Mouse (Mus musculus) 3134 (cell line): ENCODE measurements around the gene Abcb1b.
"Not testable (repeated sequence)": the region's sequence is repeated elsewhere in the genome, so short reads cannot be mapped to it uniquely, and the experiment has no call there.

Experiments
- DNase-seq: peaks from one replicate; pipeline ENCODE4 v3.0.0-alpha.2; 2011; ENCODE audit warnings: low spot score; ENCODE audit not compliant: insufficient read length; ENCODE audit errors: extremely low read depth

Gene Abcb1b

DNA sequence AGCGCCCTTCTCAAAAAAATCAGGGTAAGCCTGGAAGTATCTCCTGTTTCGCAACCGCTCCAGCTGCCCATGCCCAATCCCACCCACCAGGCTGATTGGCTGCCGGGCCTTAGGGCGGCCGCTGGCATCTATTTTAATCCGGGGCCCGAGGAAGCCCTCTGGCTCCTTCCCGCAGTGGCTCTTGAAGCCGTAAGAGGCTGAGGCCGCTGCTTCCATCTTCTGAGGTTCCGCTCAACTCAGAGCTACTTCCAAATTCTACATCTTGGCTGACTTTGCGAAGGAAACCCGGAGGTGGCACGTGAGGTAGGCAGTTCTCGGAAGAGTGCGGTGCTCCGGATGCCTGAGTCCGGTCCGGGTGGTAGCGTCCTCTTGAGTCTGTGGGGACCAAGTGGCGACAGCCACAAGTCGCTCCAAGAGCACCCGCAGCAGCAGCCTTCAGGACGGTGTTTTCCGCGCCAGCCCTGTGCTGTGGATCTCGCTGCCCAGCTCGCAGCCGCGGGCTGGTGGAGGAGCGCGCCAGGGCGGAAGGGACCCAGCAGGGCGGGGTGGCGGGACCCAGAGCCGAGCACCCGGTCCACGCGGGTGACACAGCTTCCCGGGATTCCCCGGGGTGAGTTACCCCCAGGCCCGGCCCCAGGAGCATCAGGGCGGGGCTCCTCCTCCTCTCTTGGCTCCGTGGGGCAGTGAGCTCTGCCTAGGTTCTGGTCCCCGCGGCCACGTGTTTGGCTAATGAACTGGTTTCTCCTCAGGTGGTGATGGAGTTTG, at the start of gene Abcb1b:
TSS of gene Abcb1b (plus strand) at position 161 of the 765 bp plus-strand sequence.
- peak; percentile 89 for DNase-seq

DNA sequence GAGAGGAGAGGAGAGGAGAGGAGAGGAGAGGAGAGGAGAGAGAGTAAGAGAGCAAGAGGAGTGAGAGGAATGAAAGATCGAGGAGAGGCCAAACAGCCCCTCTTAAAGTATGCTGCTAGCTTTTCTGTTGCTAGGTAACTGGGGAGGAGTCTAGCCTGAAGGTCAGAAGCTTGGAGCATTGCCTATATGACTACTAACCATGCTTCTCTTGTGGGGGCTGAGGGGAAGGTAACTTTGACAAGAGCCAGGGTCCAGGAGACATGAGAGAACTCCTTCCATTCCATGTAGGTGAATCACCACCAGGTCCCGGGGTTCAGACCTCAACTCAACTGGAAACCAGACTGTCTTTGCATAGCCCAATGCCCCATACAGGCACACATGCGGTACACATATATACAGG, 25.1 kb upstream of the Abcb1b start:
- no peak for DNase-seq

DNA sequence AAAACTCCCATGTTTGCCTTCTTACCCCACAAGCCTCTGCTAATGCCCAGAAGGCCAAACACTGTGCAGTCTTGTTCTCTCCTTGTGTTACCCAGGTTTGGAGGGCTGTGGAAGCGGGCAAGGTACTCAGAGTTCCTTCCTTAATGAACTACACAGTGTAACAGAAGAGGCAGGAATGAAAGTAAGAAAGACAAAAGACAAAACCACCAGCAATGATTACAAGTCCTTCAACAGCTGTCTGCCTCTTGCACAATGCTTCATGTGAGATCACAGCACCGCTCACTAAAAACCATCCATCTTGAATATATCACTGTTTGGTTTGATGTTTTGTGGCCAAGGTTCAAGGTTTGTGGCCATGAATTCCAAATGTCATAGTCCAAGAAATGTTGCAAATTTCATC, 19.6 kb upstream of the Abcb1b start:
- DNase-seq, result no peak

DNA sequence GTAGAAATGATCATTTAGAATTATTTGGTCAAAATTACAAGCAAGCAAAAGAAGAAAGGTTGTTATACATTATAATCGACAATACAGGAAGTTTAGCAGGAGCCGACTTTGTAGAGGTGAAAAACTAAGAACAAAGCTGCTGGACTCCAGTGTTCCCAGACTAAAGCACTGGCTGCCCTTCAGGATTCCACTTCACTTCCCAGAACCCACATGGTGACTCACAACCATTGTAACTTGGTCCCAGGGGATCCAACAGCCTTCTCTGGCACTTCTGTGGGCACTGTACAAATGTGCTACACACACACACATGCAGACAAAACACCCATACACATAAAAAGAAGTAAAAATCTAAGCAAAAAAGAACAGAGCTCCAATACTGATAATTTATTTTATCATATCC, 19.2 kb upstream of the Abcb1b start:
- peak; percentile 39 for DNase-seq

DNA sequence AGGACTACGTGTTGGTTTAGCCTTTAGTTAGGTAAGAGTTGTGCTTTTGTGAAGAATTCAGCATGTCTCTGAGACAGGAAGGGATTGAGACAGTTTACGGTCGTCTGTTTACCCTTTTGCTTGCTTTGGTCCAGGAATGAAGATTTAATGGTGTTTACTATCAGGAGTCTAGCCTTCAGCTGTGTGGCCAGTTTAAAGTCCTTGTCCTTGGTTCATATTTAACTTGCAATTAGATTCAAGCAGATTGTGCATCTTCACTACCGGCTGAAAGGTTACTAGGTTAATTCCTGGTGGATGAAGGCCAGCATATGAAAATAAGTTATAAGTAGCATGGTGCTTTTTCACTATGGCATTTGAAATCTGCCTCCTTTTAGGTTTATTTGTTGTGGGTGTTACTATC, 5.7 kb upstream of the Abcb1b start:
- no peak for DNase-seq

DNA sequence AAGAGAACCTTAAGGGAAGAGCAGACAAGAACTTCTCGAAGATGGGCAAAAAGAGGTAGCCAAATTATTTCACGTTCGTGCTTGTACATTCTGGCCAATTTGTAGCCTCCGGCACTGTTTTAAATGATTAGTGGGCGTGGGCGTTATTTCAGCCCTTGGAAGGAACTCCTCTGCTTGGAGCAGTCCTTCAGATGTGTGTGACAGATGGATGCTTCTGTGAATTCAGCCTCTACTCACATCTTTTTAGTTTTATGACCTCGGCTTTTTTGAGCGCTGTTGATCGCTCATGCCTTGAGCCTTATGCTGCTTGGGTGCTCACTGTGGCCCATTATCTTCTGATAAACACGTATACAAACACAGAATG, 787 bp downstream of the Abcb1b start:
- no peak for DNase-seq

DNA sequence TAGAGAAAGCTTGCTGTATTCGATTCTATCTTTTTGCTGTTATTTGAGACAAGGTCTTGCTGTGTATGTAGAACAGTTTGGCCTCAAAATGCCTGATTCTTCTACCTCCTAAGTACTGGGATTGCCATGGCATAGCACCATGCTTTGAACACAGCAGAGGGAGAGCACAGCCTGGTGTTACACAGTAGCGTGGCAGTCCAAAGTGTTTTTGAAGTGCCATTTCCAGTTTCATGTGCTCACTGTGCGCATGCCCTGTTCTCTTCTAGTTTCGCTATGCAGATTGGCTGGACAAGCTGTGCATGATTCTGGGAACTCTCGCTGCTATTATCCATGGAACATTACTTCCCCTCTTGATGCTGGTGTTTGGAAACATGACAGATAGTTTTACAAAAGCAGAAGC, 7.8 kb downstream of the Abcb1b start:
- no peak for DNase-seq

DNA sequence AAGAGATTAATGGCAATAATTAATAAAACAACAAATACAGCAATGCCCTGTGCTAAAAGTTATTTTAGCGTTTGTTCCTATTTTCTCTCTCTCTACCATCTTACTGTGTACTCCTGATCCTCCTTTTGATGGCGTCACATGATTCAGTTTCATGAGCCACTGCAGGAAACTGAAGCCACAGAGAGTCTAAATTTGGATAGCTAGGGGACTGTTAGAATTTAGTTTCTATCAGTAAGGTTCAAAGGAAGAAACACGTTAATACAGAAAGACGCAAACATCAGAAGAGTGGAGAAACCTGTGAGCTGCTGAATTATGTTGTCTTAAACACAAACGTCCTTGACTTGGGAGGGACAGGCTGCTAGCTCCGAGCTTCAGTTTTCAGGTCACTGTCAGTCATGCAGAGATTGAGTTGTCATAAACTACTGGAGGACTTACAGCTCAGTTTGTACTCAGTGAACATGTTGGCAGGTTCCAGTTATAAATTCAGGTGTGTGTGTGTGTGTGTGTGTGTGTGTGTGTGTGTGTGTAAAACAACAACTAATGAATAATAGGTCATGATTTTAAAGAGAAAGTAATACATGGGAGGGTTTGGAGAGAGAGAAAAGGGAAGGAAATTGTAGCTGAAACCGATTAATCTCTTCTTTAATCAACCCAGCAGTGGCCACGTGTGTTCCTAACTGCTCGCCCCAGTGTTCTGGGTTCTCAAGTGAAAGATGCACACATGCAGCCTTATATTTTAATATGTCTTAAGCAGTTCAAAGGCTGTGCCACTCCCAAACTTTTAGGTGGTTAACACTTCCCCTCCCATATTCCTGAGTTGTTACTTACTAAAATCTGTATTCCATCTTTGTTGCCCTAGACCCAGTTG, 9.4 kb downstream of the Abcb1b start:
- DNase-seq, result no peak

DNA sequence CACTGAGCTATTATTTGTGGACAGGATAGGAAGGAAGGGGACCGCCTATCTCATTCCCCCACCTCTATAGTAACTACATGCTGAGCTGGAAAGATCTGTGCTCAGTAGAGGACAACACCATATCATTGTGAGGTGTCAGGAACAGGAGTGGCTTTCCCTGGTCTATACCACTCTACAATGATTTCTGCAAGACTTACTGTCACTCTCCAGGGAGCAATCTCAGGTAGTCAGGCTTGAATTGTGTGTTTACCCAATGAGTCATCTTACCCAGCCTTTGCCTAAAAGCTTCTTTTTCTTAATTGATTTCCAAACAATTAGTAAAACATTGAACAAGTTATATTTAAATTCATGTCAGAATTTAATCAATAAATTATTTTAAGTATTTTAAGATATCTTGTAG, 15.9 kb downstream of the Abcb1b start:
- DNase-seq, result no peak

DNA sequence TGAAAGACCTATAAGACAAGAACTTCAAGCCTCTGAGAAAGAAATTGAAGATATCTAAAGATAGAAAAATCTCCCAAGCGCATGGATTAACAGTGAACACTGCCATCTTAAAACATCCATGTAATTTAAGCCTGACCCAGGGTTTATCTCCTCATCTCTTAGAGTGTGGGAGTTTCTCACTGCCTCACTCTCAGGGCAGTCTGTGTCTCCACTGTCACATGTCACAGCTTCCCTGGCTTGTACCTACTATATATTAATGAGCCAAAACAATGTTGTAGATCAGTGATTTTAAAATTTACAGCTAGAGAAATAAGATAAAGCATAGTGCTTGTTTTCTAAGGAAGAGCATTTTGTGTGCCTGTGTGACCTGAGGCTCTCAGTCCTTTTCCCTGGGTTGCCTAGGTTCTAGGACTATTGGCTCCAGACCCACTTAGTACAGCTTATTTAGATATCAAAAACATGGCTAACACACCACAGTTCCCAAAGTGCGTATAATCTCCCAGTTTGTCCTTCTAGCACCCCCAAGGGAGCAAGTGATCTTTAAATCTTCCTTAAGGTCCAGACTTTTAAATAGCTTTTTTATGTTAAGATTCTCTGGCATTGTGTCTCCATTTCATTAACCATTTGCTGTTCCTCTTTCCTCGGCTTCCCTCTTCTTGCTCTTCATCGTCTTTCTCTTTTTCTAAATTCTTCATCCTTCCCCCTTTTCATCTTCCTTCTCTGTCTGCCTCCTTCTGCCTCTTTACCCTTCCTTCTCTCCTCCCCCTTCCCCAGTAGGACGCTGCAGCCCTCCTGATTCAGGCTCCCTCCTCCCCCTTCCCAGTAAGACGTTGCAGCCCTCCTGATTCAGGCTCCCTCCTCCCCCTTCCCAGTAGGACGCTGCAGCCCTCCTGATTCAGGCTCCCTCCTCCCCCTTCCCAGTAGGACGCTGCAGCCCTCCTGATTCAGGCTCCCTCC, 22.0 kb downstream of the Abcb1b start:
- no peak for DNase-seq

DNA sequence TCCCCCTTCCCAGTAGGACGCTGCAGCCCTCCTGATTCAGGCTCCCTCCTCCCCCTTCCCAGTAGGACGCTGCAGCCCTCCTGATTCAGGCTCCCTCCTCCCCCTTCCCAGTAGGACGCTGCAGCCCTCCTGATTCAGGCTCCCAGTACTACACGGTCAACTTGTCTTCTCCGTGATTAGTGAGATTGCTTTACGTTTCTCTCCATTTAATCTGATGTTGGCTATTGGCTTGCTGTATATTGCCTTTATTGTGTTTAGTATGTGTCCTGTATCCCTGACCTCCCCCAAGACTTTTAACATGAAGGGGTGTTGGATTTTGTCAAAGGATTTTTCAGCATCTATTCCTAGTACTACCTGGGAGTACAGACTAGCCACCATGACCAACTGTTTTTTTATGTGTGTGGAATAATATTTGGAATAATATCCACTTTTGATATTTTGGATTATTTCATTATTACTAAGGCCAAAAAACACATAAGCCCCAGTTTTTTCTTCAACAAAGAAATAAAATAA, 22.7 kb downstream of the Abcb1b start:
- DNase-seq, result not testable (repeated sequence)

DNA sequence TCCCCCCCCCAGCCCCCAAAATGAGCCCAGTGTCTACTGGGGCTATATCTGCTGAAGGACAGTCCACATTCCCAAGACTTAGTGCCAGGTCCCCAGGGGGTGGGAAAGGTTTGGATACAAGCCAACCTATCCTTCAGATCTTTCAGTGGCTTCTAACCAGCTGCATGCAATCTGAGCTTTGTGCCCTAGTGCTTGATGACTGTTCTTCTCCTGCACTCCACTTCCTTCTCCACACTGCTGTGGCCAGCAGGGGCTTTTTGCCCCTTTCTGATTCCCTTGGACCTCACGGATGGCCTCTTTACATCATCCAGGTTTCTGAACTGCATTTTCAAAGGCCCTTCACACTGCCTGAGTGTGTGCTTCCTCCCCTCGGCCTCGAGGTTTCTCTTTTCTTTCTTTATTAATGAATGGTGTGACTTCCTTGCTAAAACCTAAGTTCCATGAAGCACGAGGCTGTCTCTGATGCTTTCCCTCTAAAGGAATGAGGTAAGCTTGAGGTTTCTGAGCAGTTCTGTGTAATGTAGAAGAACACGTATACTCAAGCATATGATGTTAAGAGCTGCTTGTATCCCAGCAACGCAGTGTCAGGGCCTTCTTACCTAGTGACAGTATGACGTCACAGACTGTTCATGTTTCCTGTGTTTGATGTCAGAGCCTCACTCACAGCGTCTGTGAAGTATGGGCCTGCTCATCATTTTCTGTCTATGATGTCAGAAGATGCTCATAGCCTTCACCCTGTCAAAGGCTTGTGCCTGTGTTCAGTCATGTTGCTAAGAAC, 40.9 kb downstream of the Abcb1b start:
- no peak for DNase-seq

DNA sequence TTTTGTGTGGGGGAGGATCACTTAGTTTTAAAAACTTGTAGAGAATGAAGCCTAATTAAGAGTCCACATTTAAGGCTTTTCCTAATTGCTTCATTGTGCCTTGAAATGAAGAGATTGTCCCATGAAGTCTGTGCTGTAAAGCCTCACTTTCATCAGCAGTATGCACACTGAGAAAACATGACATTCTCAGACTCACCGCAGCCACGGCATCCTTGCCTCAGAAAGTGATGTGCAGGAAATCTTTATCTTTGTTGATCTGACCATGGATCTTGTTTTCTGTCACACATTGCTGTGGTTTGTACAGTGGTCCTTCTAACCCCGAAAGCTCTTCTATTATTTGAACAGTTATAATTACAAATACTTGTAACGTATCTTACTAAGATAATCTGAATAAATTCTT, 41.7 kb downstream of the Abcb1b start:
- DNase-seq, result no peak

DNA sequence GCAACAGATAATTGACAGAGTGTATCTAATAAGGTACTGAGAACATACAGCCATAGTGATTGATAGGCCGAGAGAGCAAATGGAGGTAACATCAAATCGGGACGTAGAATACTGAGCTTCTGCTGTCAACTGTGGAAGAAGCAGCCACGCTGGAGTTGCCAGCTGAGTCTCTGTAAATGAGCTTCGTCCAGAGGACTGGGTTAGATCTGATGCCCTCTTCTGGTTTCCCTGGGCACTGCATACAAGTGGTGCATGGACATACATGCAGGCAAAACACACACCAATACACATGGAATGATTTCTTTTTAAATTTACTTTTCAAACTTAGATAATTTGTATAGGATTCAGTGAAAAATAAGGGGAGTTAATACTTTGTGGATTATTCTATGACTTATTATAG, 42.9 kb downstream of the Abcb1b start:
- no peak for DNase-seq

DNA sequence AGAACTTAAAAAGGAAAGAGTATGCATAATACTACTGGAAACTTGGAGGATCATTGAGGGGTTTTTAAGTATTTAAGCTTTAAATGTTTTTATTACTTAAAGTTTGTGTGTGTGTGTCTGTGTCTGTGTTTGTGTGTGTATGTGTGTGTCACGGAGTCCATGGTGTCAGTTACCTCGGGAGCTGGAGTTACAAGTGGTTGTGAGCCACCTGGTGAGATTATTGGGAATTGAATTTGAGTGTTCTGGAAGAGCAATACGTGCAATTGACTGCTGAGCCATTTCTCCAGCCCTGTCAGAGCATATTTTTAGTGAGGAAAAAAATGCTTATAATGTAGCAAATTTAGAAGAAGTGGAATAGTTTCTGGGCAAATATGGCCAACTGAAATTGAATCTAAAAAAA, 44.9 kb downstream of the Abcb1b start:
- no peak for DNase-seq

DNA sequence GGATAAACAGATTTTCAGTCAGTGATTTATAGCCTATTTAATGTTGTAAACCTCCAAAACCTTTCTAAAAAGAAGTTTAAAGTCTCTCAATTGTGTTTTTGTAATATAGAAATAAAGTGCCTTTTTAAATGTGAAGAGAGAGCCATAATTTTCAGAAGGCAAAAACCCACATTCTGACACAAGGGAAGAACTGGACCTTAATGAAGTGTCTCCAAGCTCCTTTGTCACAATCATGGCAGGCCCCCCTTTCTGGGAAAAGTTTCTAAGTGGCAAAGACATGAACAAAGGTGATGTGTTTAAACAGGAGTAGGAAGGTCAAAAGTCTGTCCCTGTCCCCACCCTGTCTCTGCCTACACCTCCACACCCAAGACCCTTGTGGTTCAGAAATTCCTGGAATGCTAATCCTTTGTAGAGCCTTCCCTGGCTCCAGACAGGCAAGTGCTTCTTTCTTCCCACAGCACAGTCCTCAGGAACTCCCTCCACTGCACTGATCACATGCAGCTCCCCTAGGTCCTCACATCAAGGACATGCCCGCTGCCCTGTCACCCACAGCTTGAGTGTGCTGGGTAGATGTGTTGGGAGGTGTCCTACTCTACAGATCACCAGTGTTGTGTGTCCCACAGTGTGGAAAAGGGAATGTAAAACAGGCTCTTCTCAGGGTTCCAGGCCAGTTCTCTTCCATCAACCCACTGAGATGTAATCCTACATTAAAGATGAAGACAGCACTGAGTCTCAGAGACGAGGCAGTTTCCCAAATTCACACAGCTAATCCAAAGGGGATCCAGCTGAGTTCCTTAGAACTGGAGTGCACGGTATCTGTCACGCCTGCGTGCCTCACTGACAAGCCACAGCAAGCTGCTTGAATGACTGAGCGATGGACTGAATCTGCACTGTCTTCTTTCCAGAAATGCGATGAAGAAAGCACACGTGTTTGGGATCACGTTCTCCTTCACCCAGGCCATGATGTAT, 50.9 kb downstream of the Abcb1b start:
- not testable (repeated sequence) for DNase-seq

DNA sequence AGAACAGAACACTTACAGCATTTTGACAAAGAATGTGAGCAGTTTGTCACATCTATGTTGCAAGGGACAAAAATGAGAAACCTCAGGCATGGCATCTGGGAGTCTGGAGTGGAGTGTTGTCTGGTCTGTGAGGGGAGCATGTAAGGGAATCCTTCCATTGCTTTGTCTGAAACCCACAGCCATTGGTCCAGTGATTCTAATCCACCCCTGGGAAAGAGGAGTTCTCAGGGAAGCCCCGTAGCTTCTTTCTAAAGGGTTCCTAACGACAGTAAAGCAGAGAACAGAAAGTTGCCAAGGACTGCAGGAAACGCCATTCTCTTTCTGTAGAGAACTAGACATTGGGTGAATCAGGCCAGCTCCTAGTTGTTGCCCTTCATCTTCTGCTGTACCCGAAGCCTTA, 52.9 kb downstream of the Abcb1b start:
- no peak for DNase-seq

DNA sequence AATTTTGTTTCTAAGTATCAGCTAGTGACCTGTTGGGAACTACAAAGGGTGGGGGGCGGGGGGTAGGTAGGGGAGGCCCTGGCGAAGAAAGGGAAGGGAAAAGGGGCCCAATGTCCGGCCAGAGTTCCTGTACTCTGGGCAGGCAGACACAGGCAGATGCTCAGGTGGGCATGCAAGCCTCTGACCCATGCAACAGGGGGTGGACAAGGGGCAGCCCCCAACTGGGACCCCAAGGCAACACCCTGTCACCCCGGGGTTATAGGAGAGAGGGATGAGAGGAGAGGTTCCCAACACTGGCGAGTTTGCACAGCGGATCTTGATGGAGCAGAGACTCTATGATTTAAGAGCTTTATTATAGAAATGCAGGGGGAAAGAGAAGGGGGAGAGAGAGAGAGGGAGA, 59.3 kb downstream of the Abcb1b start:
- no peak for DNase-seq

DNA sequence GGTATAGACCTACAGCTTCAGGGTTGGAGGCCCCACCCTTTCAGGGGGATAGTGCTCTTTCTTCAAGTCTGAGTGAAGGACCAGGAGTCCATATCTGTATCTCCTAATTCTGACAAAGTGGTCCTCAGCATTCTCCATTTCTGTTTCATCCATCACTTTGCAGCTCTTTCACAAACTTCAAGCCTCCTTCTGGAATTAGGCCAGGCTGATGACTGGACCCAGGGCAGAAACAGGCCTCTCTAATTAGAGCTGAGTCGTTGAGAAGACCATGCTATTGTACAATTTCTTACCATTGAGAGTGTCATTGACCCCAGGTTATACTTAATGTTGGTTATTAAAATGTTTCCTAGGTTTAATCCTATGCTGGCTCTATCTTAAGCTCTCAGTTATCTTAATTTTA, 63.9 kb downstream of the Abcb1b start:
- DNase-seq, result no peak
